In the genomic region with DNA sequence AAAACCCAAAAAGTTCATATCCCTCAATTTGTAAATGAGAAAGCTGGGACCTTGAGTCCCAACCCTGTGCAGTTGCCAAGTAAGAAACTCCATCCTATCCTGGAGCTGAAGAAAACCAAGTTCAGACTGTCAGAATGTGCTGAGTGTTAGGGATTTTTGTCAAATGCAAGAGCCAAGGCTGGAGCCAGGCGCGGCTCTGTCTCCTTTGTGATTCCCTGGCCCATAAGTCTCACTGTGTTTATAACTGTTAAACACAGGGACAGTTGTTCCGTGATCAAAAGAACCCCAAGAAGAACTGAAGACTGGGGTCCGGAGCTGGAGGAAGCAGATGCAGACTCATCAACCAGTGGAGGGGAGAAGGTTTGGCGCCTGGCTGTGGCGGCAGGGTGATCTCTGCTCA, we compare ENCODE assay signal across 19 mouse cellular contexts.
DNase-seq lines count a peak whose midpoint lies in the region; ATAC-seq and TF ChIP-seq lines count a peak whose summit lies in the region.
"Had no signal": no experiment of that assay in that cellular context is flagged by ENCODE, and none has a peak within 500 bp of the region (broad histone marks: within the 10 kb centered on the region; RNA-seq: fewer than 3 reads in every experiment).

No protein-coding gene starts in this region.

- no peak for ATAC-seq in heart, embryonic 15.5 days (replicated peaks; ENCODE audit: insufficient number of reproducible peaks, insufficient read depth, low FRiP score, low read depth)
- no peak for ATAC-seq in lung, embryonic 14.5 days (ENCODE audit: insufficient read depth)
- no peak for ATAC-seq in kidney, postnatal 0 days (replicated peaks; ENCODE audit: low FRiP score, low read depth)
- no peak for ATAC-seq in limb, embryonic 14.5 days (ENCODE audit: low FRiP score, low read depth)
- ATAC-seq: hindbrain, embryonic 16.5 days had no signal

- no peak for DNase-seq in heart, adult 2 months
- peak; percentile 60 for DNase-seq in lung, embryonic 14.5 days
- DNase-seq in lung, postnatal 25 days (ENCODE audit: low spot score) = no peak
- no peak for DNase-seq in kidney, postnatal 0 days (ENCODE audit: low spot score)
- DNase-seq in limb, embryonic 14.5 days (ENCODE audit: low spot score) = no peak
- DNase-seq in left cerebral cortex, adult 9 months (ENCODE audit: low spot score in 2 of 2) = no peak
- DNase-seq: adrenal gland, adult 2 months; cerebellum, adult 2 months; cerebellum, postnatal 36 days; gastrocnemius, postnatal 14 days; layer of hippocampus, adult 9-11 months; lung, postnatal 14 days; retina, postnatal 1 day had no signal

- H3K9me3 ChIP-seq in heart, embryonic 15.5 days (replicated peaks) = no peaks in the 10 kb centered on the region
- no peaks in the 10 kb centered on the region for H3K9me3 ChIP-seq in lung, embryonic 14.5 days (ENCODE audit: low read depth, low read length)
- H3K9me3 ChIP-seq in kidney, postnatal 0 days (replicated peaks; ENCODE audit: low read length) = no peaks in the 10 kb centered on the region
- H3K9me3 ChIP-seq in limb, embryonic 14.5 days (ENCODE audit: control insufficient read depth, low read length) = no peaks in the 10 kb centered on the region
- H3K9me3 ChIP-seq: heart, embryonic 12.5 days; limb, embryonic 12.5 days; liver, embryonic 15.5 days had no signal

- no peak overlapping the region for H3K4me3 ChIP-seq in heart, embryonic 15.5 days
- no peak overlapping the region for H3K4me3 ChIP-seq in heart, adult 2 months
- H3K4me3 ChIP-seq in lung, embryonic 14.5 days (ENCODE audit: low read depth, low read length) = no peak overlapping the region
- H3K4me3 ChIP-seq in kidney, postnatal 0 days (replicated peaks; ENCODE audit: low read depth, low read length) = no peak overlapping the region
- no peak overlapping the region for H3K4me3 ChIP-seq in limb, embryonic 14.5 days (replicated peaks; ENCODE audit: low read length)
- H3K4me3 ChIP-seq: heart, embryonic 12.5 days; left cerebral cortex, adult 2 months; limb, embryonic 12.5 days; liver, embryonic 15.5 days had no signal

- no peak overlapping the region for H3K4me2 ChIP-seq in heart, embryonic 15.5 days
- no peak overlapping the region for H3K4me2 ChIP-seq in lung, embryonic 14.5 days
- no peak overlapping the region for H3K4me2 ChIP-seq in kidney, postnatal 0 days (ENCODE audit: low read length)
- no peak overlapping the region for H3K4me2 ChIP-seq in limb, embryonic 14.5 days (replicated peaks; ENCODE audit: low read depth, low read length, severe bottlenecking)
- H3K4me2 ChIP-seq: heart, embryonic 12.5 days; limb, embryonic 12.5 days; liver, embryonic 15.5 days had no signal

- no peak overlapping the region for H3K9ac ChIP-seq in heart, embryonic 15.5 days
- no peak overlapping the region for H3K9ac ChIP-seq in heart, adult 2 months (ENCODE audit: low read depth, low read length)
- no peak overlapping the region for H3K9ac ChIP-seq in lung, embryonic 14.5 days
- no peak overlapping the region for H3K9ac ChIP-seq in kidney, postnatal 0 days (ENCODE audit: low read depth, low read length)
- H3K9ac ChIP-seq in limb, embryonic 14.5 days (ENCODE audit: low read depth, low read length, severe bottlenecking) = no peak overlapping the region
- H3K9ac ChIP-seq: heart, embryonic 12.5 days; limb, embryonic 12.5 days; liver, embryonic 15.5 days had no signal

- TF ChIP-seq POLR2A in heart, adult 2 months (IDR thresholded peaks at IDR 0.05; ENCODE audit: insufficient read depth, low read depth, low read length) = no peak
- no peak for TF ChIP-seq POLR2A in limb, embryonic 14.5 days (IDR thresholded peaks at IDR 0.05; ENCODE audit: borderline replicate concordance, extremely low read depth, insufficient read depth, insufficient read length)

- no peak for TF ChIP-seq EP300 in heart, adult 2 months (IDR thresholded peaks at IDR 0.05; ENCODE audit: insufficient read depth, low read depth, low read length)

- H3K4me1 ChIP-seq in heart, embryonic 15.5 days (replicated peaks) = peaks cover 23% of the 10 kb centered on the region
- H3K4me1 ChIP-seq in heart, adult 2 months (ENCODE audit: control insufficient read depth, insufficient read depth, low read length) = peaks cover 7% of the 10 kb centered on the region
- H3K4me1 ChIP-seq in lung, embryonic 14.5 days (ENCODE audit: insufficient read depth) = peaks cover 21% of the 10 kb centered on the region
- H3K4me1 ChIP-seq in kidney, postnatal 0 days (replicated peaks; ENCODE audit: insufficient read depth, low read length) = peaks cover 22% of the 10 kb centered on the region; the same call in 1 of the 2 replicates
- H3K4me1 ChIP-seq in limb, embryonic 14.5 days (ENCODE audit: control insufficient read depth, insufficient read depth, low read length) = peaks cover 35% of the 10 kb centered on the region

- H3K79me2 ChIP-seq in heart, adult 2 months (replicated peaks; ENCODE audit: control insufficient read depth, insufficient read depth, low read length) = no peaks in the 10 kb centered on the region

- WGBS in heart, embryonic 15.5 days = 60% methylated on average over 6 of the region's 6 CpGs
- WGBS in heart, adult 2 months = 70% methylated on average over 6 of the region's 6 CpGs
- WGBS in lung, embryonic 14.5 days = 44% methylated on average over 6 of the region's 6 CpGs
- WGBS in kidney, postnatal 0 days = 70% methylated on average over 6 of the region's 6 CpGs
- 37% methylated on average over 6 of the region's 6 CpGs for WGBS in limb, embryonic 14.5 days

- TF ChIP-seq CTCF in heart, adult 2 months (IDR thresholded peaks at IDR 0.05) = no peak
- no peak for TF ChIP-seq CTCF in lung, embryonic 14.5 days (IDR thresholded peaks at IDR 0.05; ENCODE audit: low read depth)
- TF ChIP-seq CTCF in kidney, postnatal 0 days (IDR thresholded peaks at IDR 0.05; ENCODE audit: low read depth) = no peak

- peak overlapping the region; percentile 33; the same call in 1 of the 2 replicates for H3K27ac ChIP-seq in heart, embryonic 15.5 days
- no peak overlapping the region for H3K27ac ChIP-seq in heart, adult 2 months
- peak overlapping the region; percentile 60 for H3K27ac ChIP-seq in lung, embryonic 14.5 days (ENCODE audit: low read depth)
- 0 out of 2 replicates have a peak overlapping the region, but pooled peaks have one; percentile 63 for H3K27ac ChIP-seq in kidney, postnatal 0 days
- 0 out of 2 replicates have a peak overlapping the region, but pooled peaks have one; percentile 1 for H3K27ac ChIP-seq in limb, embryonic 14.5 days (replicated peaks; ENCODE audit: low read depth, low read length)
- H3K27ac ChIP-seq: left cerebral cortex, adult 2 months; limb, embryonic 12.5 days; liver, embryonic 15.5 days had no signal

- intact Hi-C loops in heart, adult 2 months (cut with DNase I) = loop anchor here (5.0 to 10.0 kb wide), 7 partner anchors 65 to 1112 kb away; no protein-coding TSS in a partner anchor

- H3K36me3 ChIP-seq in heart, embryonic 15.5 days = no peaks in the 10 kb centered on the region
- no peaks in the 10 kb centered on the region for H3K36me3 ChIP-seq in heart, adult 2 months (ENCODE audit: control insufficient read depth, insufficient read depth, low read length)
- H3K36me3 ChIP-seq in lung, embryonic 14.5 days (ENCODE audit: insufficient read depth) = no peaks in the 10 kb centered on the region
- H3K36me3 ChIP-seq in kidney, postnatal 0 days (ENCODE audit: insufficient read depth, low read length) = no peaks in the 10 kb centered on the region
- H3K36me3 ChIP-seq in limb, embryonic 14.5 days (ENCODE audit: control insufficient read depth, insufficient read depth, low read length) = no peaks in the 10 kb centered on the region
- H3K36me3 ChIP-seq: heart, embryonic 12.5 days; limb, embryonic 12.5 days; liver, embryonic 15.5 days had no signal

- H3K27me3 ChIP-seq in heart, embryonic 15.5 days = no peaks in the 10 kb centered on the region
- H3K27me3 ChIP-seq in heart, adult 2 months (ENCODE audit: control insufficient read depth, insufficient read depth, low read length) = no peaks in the 10 kb centered on the region
- H3K27me3 ChIP-seq in lung, embryonic 14.5 days (ENCODE audit: insufficient read depth, low read length) = no peaks in the 10 kb centered on the region
- H3K27me3 ChIP-seq in kidney, postnatal 0 days (ENCODE audit: insufficient read depth, low read length) = no peaks in the 10 kb centered on the region
- H3K27me3 ChIP-seq in limb, embryonic 14.5 days (ENCODE audit: control insufficient read depth, insufficient read depth, low read length) = no peaks in the 10 kb centered on the region
- H3K27me3 ChIP-seq: heart, embryonic 12.5 days; liver, embryonic 15.5 days had no signal
